Mouse (Mus musculus) left cerebral cortex, postnatal 14 days (tissue): ENCODE measurements around the gene Gal3st2b. TPM values are rescaled to one million over a fixed set of nuclear protein-coding genes. Genes with fewer than 3 reads are reported as not detected.
"Not testable (repeated sequence)": the region's sequence is repeated elsewhere in the genome, so short reads cannot be mapped to it uniquely, and the experiment has no call there.

Experiments used
- DNase-seq, 2 experiments: peaks; one replicate each; pipeline ENCODE4 v3.0.0; 2021 to 2022; ENCODE audit warnings: low spot score in 2 of 2, mixed read lengths in 1 of 2
- intact Hi-C: fragments of 180-260 bp; cut with DNase I; formaldehyde crosslinking; loops from one replicate; pipeline ENCODE4 v1.15.1; 2025
- total RNA-seq, 2 experiments: library from RNA; stranded (reverse); gene quantifications; 2 replicates each; pipeline ENCODE4 v1.2.3; 2021

The Gal3st2b gene
- total RNA-seq, 2 experiments from 2014 or later, result 0.33 to 0.68 TPM

DNA sequence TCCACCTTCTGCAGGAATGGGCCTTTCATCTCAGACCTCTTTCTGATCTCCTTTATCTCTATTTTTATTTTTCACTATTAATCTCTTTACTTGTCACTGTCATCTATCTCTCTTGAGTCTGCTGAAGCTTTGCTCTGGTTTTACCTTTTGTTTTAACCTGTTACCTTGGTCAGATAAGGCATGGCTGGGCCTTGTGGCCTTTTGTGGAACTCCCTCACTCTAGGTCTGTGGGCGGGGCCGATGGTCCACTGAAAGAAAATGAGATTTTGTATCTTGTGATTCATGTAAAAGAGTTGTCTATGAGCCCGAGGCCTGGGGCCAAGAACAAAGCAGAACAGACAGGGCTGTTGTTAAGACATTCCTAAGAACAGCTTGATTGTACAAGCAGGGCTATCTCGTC is 52.7 kb downstream of the Gal3st2b start:
- intact Hi-C loops, DNase-seq: not testable (repeated sequence)

DNA sequence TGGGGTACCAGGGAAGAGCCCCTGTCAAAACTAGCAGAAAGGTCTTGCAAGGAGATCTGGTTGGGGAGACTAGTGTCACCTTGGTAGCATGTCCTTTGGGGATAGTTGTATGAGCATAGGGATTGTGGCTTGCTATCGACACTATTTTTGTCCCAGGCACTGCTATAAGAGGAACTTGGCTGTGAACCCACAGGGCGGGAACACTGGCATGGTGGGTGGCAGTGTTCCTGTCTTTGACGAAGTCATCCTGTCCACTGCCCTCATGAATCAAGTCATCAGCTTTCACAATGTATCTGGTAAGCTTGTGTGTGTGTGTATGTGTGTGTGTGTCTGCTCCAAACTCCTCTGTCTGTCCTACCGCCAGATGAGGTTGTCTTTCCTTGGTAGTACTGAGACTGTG is 57.7 kb downstream of the Gal3st2b start:
- intact Hi-C loops, DNase-seq: not testable (repeated sequence)

DNA sequence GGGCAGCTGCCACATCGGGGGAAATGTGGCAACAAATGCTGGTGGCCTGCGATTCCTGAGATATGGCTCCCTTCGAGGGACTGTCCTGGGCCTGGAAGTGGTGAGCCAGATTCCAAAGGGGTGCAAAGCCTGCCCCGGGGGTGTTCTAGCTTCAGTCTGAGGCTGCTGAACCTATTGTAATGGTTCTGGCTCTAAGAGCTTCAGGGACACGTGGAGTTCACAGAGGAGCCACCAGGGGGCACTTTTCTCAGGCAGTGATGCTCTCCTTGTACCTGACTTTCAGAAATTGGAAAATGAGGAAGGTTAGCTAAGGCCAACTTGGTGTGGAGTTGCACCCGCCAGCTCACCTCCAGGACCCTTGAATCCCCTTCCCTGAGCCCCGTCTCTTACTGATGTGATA is 60.2 kb downstream of the Gal3st2b start:
- DNase-seq, intact Hi-C loops: not testable (repeated sequence)

DNA sequence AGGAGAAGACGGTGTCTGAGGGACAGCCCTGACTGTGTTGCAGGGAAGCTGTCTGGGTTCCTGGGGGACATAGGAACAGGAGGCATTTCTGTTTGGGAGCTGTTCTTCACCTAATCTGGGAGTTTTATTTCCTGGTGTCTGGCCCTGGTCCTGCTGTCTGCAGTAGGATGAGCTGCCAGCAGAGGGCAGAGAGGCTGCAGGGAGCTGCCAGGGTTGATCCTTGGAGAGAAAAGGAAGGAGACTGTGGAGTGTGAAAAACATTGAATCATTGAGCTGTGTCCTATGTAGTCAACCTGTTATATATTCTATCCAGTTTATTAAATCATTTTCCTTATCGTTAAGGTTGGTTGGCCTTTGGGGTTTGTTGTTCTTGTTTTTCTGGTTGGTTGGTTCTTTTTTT is 62.8 kb downstream of the Gal3st2b start:
- DNase-seq, intact Hi-C loops: not testable (repeated sequence)

DNA sequence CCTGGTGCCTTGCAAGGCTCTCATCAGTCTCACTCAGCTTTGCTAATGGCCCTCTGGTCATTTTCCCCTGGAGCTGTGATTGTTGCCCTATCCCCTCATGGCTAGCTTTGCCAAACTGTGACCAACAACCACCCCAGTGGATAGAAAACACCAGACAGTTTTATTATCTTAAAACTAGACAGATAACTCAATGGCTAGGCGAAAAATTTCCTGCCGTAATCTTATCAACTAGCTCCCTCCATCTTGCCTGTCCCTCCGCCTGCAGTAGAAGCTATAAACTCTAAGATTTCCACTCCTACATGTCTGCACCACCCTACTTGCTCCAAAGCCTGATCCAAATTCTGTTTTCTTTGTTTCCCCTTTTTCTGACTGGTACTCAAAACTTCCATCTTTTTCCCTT is 68.1 kb downstream of the Gal3st2b start:
- intact Hi-C loops, result no loop called here
- no peak for DNase-seq

DNA sequence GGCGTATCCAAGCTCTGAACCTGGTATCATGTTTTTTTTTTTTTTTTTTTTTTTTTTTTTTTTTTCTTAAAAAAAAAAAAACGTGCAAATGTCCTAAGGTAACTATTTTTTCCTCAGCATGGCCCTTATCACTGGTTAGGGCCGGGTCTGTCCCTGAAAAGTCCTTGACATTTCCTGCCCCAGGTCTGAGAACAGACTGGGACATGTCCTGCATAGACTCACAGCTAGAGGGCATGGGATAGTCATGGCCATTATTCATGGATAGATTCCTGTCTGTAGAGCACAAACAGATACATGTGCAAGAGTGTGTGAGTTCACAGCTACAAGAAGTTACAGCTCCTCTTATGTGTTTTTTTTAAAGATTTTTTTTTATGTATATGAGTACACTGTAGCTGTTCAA is 70.7 kb downstream of the Gal3st2b start:
- intact Hi-C loops, result no loop called here
- no peak for DNase-seq

DNA sequence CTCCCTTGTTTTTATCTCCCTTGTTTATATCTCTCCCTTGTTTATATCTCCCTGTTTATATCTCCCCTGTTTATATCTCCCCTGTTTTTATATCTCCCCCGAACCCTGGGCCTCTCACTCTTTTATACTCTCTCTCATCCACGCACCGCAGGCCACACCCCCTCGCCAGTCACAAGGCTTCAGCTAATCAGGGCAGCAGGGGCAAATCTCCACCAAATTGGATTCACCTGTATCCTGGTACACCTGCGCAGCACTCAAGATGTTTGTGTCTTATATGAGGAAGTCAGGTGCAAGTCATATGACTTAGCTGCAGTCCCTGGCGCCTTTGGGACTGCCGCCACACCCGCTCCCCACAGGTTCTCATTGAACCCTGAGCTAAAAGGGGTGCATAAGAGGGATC is 72.1 kb downstream of the Gal3st2b start, which contains the start of gene Gal3st2c:
Gal3st2c (plus strand) TSS at position 301 of the 400 bp plus-strand sequence.
- DNase-seq, intact Hi-C loops: not testable (repeated sequence)

DNA sequence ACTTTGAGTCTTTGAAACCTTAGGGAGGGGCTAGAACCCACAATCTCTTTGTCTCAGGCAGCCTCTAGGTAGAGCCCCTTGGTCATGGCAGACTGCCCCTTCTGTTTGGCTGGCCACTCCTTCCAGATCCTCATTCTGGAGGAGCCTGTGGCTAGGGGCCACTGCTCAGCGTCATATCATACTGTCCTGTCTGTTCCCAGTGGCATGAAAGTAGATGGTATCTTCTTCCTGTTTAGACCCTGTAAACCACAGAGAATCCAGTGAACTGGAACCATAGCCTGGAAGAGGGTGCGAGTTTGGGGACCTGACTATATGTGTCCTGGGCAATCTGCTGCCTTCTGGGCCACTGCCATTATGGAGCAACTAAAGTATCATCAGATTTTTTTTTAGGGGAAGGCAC is 73.0 kb downstream of the Gal3st2b start:
- intact Hi-C loops, DNase-seq: not testable (repeated sequence)

DNA sequence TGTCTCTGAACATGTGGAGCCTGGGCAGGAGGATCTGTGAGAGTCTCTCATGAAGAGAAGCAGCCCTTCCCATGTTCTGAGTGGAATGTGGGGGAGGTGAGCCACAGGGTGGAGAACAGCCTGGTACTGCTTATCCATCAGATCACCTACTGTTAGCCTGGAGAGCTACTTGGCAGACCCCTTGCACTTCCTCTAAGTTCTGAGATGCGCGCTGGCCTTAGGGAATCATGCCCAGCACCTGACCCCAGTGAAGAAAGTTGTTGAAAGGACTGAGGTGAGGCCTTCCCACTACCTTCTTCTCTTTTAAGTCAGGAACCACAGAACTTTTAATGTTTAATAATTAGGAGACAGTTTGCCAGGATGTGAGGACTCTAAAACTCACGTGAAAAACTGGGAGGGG is 73.4 kb downstream of the Gal3st2b start:
- intact Hi-C loops, DNase-seq: not testable (repeated sequence)

Other genes starting within 250 kb of the Gal3st2b start
- 10 to 100 TPM; 19.1 to 20.5 TPM for gene Bok, start 232.7 kb upstream of the Gal3st2b start, total RNA-seq
- gene Atg4b, start 166.8 kb upstream of the Gal3st2b start, total RNA-seq, result 10 to 100 TPM; 68.3 to 76.7 TPM
- gene Thap4, start 163.4 kb upstream of the Gal3st2b start, total RNA-seq, result 10 to 100 TPM; 31.2 to 34.2 TPM
- gene Dtymk, start 116.4 kb upstream of the Gal3st2b start, total RNA-seq, result 10 to 100 TPM; 58.6 to 61.5 TPM
- 1 to 10 TPM; 7.3 to 9.1 TPM for gene Ing5, start 114.3 kb upstream of the Gal3st2b start, total RNA-seq
- gene D2hgdh, start 93.4 kb upstream of the Gal3st2b start, total RNA-seq, result 10 to 100 TPM in 1 of 2 experiments, 1 to 10 TPM in 1; 10.0 to 11.8 TPM
- under 1 TPM in 1 of 2 experiments, not detected in 1; 0.15 TPM for gene Gal3st2, start 57.0 kb upstream of the Gal3st2b start, total RNA-seq
- gene Gal3st2c, start 72.2 kb downstream of the Gal3st2b start, total RNA-seq, result under 1 TPM in 1 of 2 experiments, not detected in 1; 0.04 TPM
- 10 to 100 TPM; 12.8 to 13.4 TPM for gene Neu4, start 102.1 kb downstream of the Gal3st2b start, total RNA-seq
- not detected for gene Pdcd1, start 134.2 kb downstream of the Gal3st2b start, total RNA-seq